Mouse (Mus musculus) liver, adult 2 months (tissue): ENCODE results near the gene Srgap3.

ENCODE experiments used
- CTCF ChIP-seq: fragments of 200-500 bp; IDR thresholded peaks from 2 replicates; pipeline ENCODE4 v1.5.1; 2011; ENCODE audit warnings: low read depth, low read length, control low read depth
- POLR2A ChIP-seq: fragments of 200-500 bp; IDR thresholded peaks from 2 replicates; pipeline ENCODE4 v1.6.1; 2011; ENCODE audit warnings: low read length, control low read depth; ENCODE audit not compliant: insufficient read depth; ENCODE audit errors: extremely low read depth

- TF ChIP-seq CTCF: no peak
- TF ChIP-seq POLR2A: no peak
These were observed 2.2 kb upstream of the Srgap3 start for GRCm38 (mm10) chr6:112949220-112949619.
